Mouse (Mus musculus) heart, postnatal 25 days (tissue): ENCODE results near the gene Wdr73. TPM values are rescaled to one million over a fixed set of nuclear protein-coding genes. Genes with fewer than 3 reads are reported as not detected.

ENCODE experiments used
- total RNA-seq, 2 experiments: library from RNA; stranded (reverse); gene quantifications; 2 replicates each; pipeline ENCODE4 v1.2.3; 2021

The Wdr73 gene
- total RNA-seq, 2 experiments from 2014 or later, result 5.7 to 6.0 TPM

Other genes with a start within 250 kb of the Wdr73 start
- 10 to 100 TPM; 14.3 to 15.7 TPM for gene Crtc3, start 212.4 kb downstream of the Wdr73 start, total RNA-seq
- gene Iqgap1, start 75.3 kb downstream of the Wdr73 start, total RNA-seq, result 10 to 100 TPM; 39.8 to 46.7 TPM
- gene Zscan2, start 40.3 kb downstream of the Wdr73 start, total RNA-seq, result 1 to 10 TPM; 5.4 to 6.1 TPM
- 1 to 10 TPM; 5.8 to 7.7 TPM for gene Nmb, start 3.8 kb upstream of the Wdr73 start, total RNA-seq
- gene Sec11a, start 46.5 kb upstream of the Wdr73 start, total RNA-seq, result 10 to 100 TPM; 47.8 to 59.0 TPM
- 10 to 100 TPM; 13.8 to 15.7 TPM for gene Zfp592, start 92.4 kb upstream of the Wdr73 start, total RNA-seq
- gene Alpk3, start 156.3 kb upstream of the Wdr73 start, total RNA-seq, result 100 to 1,000 TPM; 101 to 115 TPM
- gene Slc28a1, start 213.5 kb upstream of the Wdr73 start, total RNA-seq, result under 1 TPM; 0.10 to 0.11 TPM